Mouse (Mus musculus) telencephalon, adult 2 months (tissue): ENCODE results near the gene Epha6.

Source experiments
- DNase-seq: peaks from one replicate; pipeline ENCODE4 v3.0.0-alpha.2; 2011; ENCODE audit warnings: low read depth, low spot score

Gene Epha6

GRCm38 (mm10) chr16:59683434-59683833 lies 921.9 kb downstream of the Epha6 start:
- DNase-seq, result peak; percentile 71

- no peak for DNase-seq
Observed at GRCm38 (mm10) chr16:59682216-59682891, 923.0 kb downstream of the Epha6 start.

GRCm38 (mm10) chr16:59666938-59667337 lies 938.4 kb downstream of the Epha6 start:
- DNase-seq, result no peak

- DNase-seq, result no peak
Observed at GRCm38 (mm10) chr16:59643766-59644165, 961.6 kb downstream of the Epha6 start.

- no peak for DNase-seq
Observed at GRCm38 (mm10) chr16:59639985-59640384, 965.3 kb downstream of the Epha6 start.

GRCm38 (mm10) chr16:59639102-59639691 lies 966.1 kb downstream of the Epha6 start, which contains the start of gene Arl6:
Gene Arl6, minus strand, starts transcription at chr16:59639391.
- peak; percentile 95 for DNase-seq

- no peak for DNase-seq
Observed at GRCm38 (mm10) chr16:59634598-59634997, 970.7 kb downstream of the Epha6 start.

GRCm38 (mm10) chr16:59621554-59621953 lies 983.8 kb downstream of the Epha6 start:
- no peak for DNase-seq

GRCm38 (mm10) chr16:59617167-59617566 lies 988.2 kb downstream of the Epha6 start:
- DNase-seq, result no peak

GRCm38 (mm10) chr16:59615675-59616074 lies 989.7 kb downstream of the Epha6 start:
- DNase-seq, result no peak

- DNase-seq, result no peak
Observed at GRCm38 (mm10) chr16:59610750-59611149, 994.6 kb downstream of the Epha6 start.

- DNase-seq, result no peak
Observed at GRCm38 (mm10) chr16:59604078-59604781, 1001.1 kb downstream of the Epha6 start.
